Mouse (Mus musculus): Measurements from ENCODE around the gene Fgfr4. TPM values are rescaled to one million over a fixed set of nuclear protein-coding genes. Genes with fewer than 3 reads are reported as not detected.

Gene Fgfr4
- total RNA-seq, 1 experiment from 2014 or later: not detected

DNA sequence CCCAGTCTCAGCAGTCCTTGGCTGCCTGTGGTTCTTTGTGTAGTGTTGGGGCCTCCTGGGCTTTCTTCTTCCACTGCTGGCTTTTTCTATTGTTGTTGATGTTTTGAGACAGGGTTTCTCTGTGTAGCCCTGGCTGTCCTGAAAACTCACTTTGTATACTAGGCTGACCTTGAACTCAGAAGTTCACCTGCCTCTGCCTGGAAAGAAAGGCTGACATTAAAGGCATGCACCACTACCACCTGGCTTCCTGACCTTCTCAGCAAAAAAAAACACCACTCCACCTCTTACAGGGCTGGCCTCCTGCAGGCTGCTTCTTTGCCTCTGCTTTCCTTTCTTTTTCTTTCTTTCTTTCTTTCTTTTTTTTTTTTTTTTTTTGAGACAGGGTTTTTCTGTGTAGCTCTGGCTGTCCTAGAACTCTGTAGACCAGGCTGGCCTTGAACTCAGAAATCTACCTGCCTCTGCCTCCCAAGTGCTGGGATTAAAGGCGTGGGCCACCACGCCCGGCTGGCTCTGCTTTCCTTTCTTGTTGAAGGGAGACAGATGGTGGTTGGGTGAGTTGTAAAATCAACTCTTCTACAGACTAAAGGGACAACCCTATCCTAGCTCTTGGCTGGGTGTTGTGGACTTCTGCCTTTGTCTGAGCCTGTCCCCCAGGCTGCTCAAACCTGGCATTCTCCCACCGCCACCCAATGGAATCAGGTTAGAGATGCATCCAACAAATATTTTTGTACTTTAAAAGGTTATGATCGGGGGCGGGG lies 53.2 kb downstream of the Fgfr4 start:
- ATAC-seq (ENCODE audit: extremely low read depth, insufficient number of reproducible peaks, low FRiP score, poor library complexity, severe bottlenecking): no peak

DNA sequence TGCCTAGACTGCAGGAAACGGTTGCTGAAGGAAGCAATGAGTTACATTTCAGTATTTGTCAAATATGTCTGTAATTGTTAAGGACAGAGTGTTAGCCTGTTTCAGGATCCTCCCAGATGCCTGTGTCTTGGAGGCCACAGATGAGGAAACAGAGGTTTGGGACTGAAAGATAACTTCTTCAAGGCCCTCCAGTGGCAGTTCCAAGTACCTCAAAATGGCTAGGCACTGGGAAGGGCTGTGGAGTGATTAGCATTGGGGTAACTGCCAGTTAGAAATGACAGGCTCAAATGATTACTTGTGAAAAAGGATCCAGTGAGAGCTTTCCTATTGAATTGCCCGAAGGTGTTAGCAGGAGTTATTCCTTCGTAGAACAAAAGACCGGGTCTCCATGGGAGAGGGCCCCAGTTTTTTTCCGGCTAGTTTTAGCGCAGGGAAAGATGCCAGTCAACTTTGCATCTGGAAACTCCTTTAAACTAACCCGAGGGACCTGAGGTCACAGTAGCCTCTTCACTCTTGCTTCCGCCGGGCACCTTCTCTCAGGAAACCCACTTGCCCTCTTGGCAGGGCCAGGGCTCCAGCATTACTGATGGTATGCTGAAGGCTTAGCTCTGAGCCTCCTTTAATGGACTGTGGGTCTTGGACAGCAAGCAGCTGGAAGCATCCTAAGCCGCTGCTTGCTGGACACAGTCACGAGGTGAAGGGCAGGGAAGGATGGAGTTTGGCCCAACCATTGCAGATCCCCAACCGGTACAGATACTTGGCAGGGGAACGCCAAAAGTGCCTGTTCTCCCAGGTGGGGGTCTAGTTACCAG lies 56.6 kb downstream of the Fgfr4 start:
- no peak for ATAC-seq (ENCODE audit: extremely low read depth, insufficient number of reproducible peaks, low FRiP score, poor library complexity, severe bottlenecking)

DNA sequence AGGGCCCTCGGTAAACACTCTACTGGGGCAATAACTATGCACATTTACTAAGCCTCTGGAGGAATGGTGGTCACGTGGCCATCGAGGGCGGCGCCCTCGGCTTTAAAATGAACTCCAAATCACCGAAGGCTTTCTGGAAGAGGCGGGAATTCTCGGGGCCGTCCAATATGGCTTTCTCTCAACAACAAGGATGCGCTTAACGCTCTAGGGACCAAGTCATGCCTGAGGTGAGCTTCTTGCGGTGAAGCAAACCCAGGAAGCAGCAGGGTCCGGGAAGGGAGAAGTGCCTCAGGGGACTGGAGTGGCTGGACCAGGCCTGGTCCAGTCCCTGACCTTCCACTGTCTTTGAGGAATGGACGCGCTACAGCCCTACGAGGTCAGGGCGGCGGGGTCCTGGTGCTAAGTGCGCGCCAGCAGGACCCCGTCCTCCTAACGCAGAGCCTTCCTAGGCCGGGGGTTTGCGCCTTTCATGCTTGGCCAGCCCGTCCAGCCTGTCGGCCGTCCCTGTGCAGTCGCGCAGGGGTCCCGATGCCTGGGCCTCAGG lies 57.3 kb downstream of the Fgfr4 start, which contains the start of gene Nsd1:
Gene Nsd1 (plus strand): TSS at position 134 of the 544 bp plus-strand sequence.
- no peak for ATAC-seq (ENCODE audit: extremely low read depth, insufficient number of reproducible peaks, low FRiP score, poor library complexity, severe bottlenecking)

DNA sequence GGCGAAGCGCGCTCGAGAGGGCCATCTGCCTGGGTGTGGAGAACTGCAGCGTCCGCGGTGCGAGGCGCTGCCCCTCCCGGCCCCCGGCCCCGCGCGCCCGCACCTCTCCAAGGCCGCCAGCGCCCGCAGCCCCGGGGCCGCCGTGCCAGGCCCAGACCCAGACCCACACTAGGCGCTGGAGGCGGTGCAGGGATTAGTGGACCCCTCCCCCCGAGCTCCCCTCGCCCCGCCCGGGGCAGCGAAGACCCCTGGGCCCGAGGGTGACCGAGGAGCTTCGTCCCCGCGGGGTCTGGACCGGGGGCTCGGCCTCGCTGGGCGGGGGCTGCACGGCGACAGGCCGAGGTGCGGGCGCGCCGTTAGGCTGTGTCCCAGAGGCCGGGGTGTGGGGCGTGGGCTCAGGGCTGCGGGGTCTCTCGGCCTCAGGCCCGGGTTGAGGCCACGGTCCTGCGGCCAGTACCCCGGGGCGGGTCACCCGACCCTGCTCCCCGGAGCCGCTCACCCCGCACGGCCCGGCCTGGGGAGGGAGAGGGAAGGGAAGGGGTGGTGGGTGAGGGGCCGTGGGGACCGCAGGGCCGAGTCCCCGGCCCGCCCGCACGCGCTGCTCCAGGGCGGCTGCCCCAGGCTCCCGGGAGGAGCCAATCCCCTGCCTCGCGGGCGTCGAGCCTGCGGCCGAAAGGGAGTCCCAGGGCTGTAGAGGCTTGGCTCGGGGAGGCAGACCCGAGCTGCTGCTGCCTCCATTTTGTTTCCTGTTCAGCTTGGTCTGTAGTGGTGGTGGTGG lies 57.9 kb downstream of the Fgfr4 start:
- peak; percentile 26; the same call in 1 of the 2 replicates for ATAC-seq (ENCODE audit: extremely low read depth, insufficient number of reproducible peaks, low FRiP score, poor library complexity, severe bottlenecking)

DNA sequence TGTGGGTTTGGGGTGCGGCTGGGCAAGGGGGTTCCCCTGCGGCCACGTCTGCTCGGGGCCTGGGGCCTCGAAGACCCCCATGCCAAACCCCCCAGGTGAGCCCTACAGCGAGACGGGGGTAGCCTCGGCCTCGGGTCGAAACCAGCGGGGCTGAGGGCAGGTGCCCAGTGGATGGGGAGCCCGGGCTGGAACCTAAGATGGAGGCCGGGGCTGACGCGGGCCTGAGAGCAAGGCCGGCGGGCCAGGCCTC lies 58.5 kb downstream of the Fgfr4 start:
- peak; percentile 42; the same call in 1 of the 2 replicates for ATAC-seq (ENCODE audit: extremely low read depth, insufficient number of reproducible peaks, low FRiP score, poor library complexity, severe bottlenecking)

DNA sequence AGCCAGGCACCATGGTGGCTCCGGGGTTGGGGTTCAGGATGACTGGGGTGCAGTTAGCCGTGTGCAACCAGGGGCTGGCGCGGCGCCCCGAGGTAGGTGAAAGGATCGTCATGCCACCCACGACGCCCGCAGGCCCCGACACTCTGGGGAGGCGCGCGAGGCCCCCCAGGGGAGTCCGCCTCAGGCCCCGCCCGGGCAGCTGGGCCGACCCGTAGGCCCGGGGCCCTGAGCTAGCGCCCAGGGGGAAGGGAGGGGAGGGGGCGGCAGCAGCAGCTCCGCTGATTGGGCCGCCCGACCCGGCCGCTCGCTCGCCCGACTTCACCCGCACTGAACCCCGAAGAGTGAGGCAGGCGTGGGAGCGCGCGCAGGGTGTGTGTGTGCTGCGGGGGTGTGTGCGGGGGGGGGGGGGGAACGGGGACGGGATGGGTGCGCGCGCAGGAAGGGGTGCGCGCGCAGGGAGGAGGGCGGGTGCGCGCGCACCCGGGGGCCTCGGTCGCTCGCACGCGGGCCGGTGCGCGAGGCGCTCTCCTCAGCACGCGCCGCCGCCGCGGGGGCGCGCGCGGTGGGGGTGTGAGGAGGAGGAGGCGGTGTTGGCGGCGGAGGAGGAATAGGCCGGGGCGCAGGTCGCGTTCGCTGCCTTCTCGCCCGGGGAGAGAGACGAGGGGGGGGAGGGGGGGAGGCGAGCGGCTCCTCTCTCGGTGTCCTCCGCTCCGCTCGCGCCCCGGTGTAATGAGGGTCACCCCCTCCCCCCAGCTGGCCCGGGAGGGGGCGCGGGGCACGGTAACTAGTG lies 59.0 kb downstream of the Fgfr4 start:
- ATAC-seq (ENCODE audit: extremely low read depth, insufficient number of reproducible peaks, low FRiP score, poor library complexity, severe bottlenecking): peak; percentile 57

DNA sequence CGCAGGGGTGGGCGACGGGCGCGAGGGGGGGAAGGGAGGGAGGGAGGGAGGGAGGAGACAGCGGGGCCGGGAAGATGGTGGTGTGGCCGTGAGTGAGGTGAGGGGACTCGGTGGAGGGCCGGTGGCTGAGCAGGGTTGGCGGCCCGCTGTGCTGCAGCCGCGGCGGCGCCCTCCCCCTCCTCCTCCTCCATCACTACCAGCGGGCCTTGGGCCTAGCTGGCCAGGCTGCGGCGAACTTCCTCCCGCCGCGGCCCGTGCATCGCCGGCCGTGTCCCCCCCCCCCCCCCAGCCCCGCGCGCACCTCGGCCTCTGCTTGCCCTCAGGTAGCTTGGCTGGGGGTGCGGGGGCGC lies 59.5 kb downstream of the Fgfr4 start:
- peak; percentile 28; the same call in 1 of the 2 replicates for ATAC-seq (ENCODE audit: extremely low read depth, insufficient number of reproducible peaks, low FRiP score, poor library complexity, severe bottlenecking)

DNA sequence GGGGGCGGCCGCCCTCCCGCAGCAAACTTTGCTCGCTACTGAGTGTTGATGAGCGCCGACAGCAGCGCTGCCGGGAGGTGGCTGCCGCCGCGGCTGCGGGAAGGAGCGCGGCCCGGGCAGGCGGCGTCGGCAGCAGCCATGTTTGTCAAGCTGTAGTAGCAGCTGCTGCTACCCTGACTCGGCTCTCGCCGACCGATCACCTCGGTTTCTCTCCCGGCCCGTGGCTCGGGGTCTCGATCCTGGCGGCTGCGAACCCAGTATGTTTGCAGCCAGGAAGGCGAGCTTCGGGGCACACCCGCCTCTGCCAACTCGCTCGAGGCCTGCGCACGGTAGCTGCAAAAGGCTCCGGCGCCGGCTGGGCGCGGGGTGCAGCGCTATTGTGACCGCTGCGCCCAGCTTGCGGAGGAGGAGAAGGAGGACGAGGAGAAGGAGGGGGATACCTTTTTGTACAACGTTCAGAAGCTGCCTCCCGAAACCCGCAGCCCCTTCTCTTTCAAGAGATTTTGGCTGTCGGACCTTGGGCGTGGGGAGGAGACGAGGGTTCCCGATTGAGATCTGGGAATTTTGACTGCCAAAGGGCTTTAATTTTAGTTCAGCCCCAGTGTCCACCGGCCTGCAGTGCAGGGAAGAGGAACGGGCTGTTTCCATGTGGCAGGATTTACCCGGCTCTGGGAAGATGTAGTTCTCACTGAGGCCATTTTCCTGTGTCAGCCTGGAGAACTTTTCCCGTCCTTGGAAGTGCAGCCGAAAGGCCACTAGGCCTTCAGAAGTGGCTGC lies 60.1 kb downstream of the Fgfr4 start:
- ATAC-seq (ENCODE audit: extremely low read depth, insufficient number of reproducible peaks, low FRiP score, poor library complexity, severe bottlenecking): no peak

DNA sequence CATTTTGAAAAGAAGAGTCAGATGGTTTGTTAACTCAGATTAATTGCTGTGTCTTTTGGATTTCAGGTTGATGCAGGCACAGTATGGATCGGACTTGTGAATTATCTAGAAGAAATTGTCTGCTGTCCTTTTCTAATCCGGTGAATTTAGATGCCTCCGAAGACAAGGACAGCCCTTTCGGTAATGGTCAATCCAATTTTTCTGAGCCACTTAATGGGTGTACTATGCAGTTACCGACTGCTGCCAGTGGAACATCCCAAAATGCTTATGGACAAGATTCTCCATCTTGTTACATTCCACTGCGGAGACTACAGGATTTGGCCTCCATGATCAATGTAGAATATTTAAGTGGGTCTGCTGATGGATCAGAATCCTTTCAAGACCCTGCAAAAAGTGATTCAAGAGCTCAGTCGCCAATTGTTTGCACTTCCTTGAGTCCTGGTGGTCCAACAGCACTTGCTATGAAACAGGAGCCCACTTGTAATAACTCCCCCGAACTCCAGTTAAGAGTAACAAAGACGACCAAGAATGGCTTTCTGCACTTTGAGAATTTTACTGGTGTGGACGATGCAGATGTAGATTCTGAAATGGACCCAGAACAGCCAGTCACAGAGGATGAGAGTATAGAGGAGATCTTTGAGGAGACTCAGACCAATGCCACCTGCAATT lies 60.8 kb downstream of the Fgfr4 start:
- ATAC-seq (ENCODE audit: extremely low read depth, insufficient number of reproducible peaks, low FRiP score, poor library complexity, severe bottlenecking): no peak

Other genes with a start within 250 kb of the Fgfr4 start
- 0.12 TPM in 1 of 2 replicates, not detected in the other for gene Unc5a, start 203.2 kb upstream of the Fgfr4 start, total RNA-seq (2017)
- 112 and 129 TPM in 2 replicates for gene Hk3, start 131.3 kb upstream of the Fgfr4 start, total RNA-seq (2017)
- 88.2 and 112 TPM in 2 replicates for gene Uimc1, start 52.3 kb upstream of the Fgfr4 start, total RNA-seq (2017)
- gene Zfp346, start 47.3 kb upstream of the Fgfr4 start, total RNA-seq (2017): 19.3 and 22.6 TPM in 2 replicates
- gene Gm17617, start 19.1 kb upstream of the Fgfr4 start, total RNA-seq (2017): not detected in 2 replicates
- 211 and 232 TPM in 2 replicates for gene Nsd1, start 57.1 kb downstream of the Fgfr4 start, total RNA-seq (2017)
- gene Prelid1, start 167.9 kb downstream of the Fgfr4 start, total RNA-seq (2017): 95.5 and 96.0 TPM in 2 replicates
- 60.8 and 61.9 TPM in 2 replicates for gene Rab24, start 169.3 kb downstream of the Fgfr4 start, total RNA-seq (2017)
- gene Mxd3, start 177.2 kb downstream of the Fgfr4 start, total RNA-seq (2017): 0.61 and 1.7 TPM in 2 replicates
- 75.9 and 87.7 TPM in 2 replicates for gene Lman2, start 210.1 kb downstream of the Fgfr4 start, total RNA-seq (2017)
- 85.4 and 90.5 TPM in 2 replicates for gene Rgs14, start 217.1 kb downstream of the Fgfr4 start, total RNA-seq (2017)
- 0.25 and 0.35 TPM in 2 replicates for gene Slc34a1, start 245.5 kb downstream of the Fgfr4 start, total RNA-seq (2017)